Mouse (Mus musculus) stomach, postnatal 0 days (tissue): ENCODE measurements around the gene Zfp11.

ENCODE experiments used
- CTCF ChIP-seq: IDR thresholded peaks from 2 replicates; pipeline ENCODE4 v1.5.1; 2016; ENCODE audit warnings: antibody characterized with exemption, low read depth, mild to moderate bottlenecking, moderate library complexity
- EP300 ChIP-seq: optimal IDR thresholded peaks from 2 replicates; pipeline ENCODE3; 2016; ENCODE audit warnings: antibody characterized with exemption

DNA sequence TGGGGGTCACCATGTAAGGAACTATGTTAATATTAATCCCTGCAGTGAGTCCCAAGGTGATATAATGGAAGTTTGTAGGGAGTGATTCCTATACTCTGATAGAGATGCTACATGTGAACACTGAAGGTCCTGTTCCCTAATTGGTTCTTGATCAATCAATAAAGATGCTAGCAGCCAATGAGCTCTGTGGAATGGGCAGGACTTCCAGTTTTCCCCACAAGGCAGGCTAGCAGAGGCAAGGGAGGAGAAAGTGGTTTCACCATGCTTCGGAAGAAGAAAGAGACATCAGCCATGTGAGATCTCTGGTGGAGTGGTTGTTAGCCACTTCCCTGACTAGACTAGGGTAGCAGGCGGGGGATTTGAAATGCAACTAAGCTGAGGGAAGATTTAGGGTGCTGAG, 30.6 kb upstream of the Zfp11 start:
- no peak for TF ChIP-seq CTCF
- no peak for TF ChIP-seq EP300
